Mouse (Mus musculus) left cerebral cortex, postnatal 25 days (tissue): Measurements from ENCODE around the gene Zfp446. TPM values are rescaled to one million over a fixed set of nuclear protein-coding genes. Genes with fewer than 3 reads are reported as not detected.
A peak's percentile ranks its signal among the peaks of the same experiment; 100 is the strongest.

Experiments used
- DNase-seq, 2 experiments: peaks; one replicate each; pipeline ENCODE4 v3.0.0; 2022; ENCODE audit warnings: low spot score in 2 of 2, mixed read lengths in 1 of 2
- intact Hi-C: fragments of 180-260 bp; cut with DNase I; formaldehyde crosslinking; loops from one replicate; pipeline ENCODE4 v1.15.1; 2025
- total RNA-seq, 2 experiments: library from RNA; stranded (reverse); gene quantifications; 2 replicates each; pipeline ENCODE4 v1.2.3; 2021

The Zfp446 gene
- total RNA-seq, 2 experiments from 2014 or later, result 7.6 to 9.0 TPM

DNA sequence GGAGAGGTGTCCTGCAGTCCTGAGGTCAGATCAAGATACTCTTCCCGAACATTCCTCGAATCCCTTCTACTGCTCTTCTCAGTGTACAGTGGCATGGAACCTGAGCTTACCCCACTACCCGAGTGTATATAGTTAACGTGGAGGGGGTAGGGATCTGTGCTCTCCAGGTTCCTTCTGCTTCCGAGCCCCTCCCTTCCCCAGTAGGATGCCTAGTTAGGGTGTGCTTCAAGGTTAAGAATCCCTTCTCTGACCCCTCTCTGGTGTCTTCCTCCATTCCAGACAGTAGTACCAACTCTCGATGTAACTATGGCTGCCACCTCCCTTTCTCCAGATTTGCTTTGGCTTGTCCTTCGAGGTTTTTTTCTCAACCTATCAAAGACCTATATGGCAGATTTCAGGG is 2.6 kb downstream of the Zfp446 start:
- DNase-seq, result no peak
- intact Hi-C loops, result no loop called here

DNA sequence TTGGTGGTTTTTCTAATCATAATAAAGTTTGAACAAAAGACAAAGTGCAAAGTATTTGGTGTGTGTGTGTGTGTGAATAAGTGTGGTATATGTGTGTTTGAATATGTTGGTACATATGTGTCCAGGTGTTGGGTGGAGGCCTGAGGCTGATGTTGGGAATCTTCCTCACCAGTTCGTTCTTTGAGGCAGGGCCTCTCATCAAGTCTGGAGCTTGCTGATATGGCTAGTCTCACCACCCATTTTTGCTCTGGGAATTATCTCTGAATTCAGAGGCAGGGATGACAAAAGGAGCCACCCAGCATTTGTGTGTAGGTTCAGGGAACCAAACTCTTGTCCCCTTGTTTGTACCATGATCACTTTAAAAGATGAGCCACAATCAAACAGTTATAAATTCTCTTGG is 8.1 kb downstream of the Zfp446 start:
- intact Hi-C loops, result no loop called here
- DNase-seq, result no peak

DNA sequence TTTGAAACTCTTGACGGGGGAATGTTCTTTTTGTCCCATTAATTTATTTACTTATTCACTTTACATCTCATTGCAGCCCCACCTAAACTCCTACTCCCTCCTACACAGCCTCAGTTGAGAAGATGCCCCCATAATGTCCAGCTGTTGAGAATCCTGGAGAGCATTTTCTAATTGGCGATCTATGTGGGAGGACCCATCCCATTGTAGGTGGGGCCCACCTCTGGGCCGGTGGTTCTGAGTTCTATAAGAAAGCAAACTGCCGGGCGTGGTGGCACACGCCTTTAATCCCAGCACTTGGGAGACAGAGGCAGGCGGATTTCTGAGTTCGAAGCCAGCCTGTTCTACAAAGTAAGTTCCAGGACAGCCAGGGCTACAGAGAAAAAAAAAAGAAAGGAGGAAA is 9.3 kb downstream of the Zfp446 start:
- intact Hi-C loops, result no loop called here

DNA sequence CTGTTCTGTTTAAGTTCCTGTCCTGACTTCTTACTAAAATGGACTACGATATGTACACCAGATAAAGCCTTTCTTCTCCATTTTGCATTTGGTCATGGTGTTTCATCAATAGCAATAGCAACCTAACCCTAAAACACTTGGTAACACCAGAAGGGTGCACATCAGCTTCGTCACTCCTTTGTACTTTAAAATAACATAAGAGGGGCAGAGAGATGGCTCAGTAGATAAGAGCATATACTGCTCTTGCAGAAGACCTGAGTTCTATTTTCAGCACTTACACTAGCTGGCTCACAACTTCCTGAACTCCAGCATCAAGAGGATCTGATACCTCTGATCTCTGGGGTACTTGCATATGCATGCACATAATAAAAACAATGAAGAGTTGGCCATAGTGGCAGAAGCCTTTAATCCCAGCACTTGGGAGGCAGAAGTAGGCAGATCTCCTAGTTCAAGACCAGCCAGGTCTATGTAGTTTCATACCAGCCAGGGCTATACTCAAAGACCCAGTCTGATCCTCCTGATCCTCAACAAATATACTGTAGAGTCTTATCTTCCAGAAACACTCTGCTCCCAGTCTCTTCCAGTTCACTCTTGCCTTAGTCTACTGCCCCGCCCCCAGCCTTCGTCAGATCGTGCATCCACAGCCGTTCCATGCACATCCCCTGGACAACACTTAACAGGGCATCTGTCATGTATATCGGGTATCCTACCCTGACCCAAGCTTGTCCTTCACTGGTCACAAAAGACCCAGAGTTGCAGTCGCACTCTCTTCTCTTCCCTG is 10.0 kb downstream of the Zfp446 start:
- DNase-seq, result no peak
- intact Hi-C loops, result no loop called here

More for the DNA sequence above, 9.3 kb downstream of the Zfp446 start:
- no peak for DNase-seq

DNA sequence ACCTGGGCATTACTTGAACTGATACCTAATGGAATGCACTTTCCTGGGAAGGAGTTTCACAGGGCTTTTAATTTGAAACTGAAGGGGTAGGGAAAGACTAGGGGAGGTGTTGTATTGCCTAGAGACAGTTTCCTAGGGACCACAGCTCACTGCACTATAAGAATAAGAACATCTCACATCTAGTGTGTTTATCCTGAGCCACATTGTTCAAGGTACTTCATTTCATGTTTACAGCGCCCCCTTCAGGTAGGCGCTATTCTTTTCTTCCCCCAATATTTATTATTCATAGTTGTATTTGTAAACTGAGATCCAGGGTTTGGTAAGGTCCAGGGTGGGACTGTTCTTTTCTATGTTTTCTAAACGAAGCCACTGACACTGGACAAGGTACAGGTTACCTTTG is 14.6 kb downstream of the Zfp446 start:
- intact Hi-C loops, result no loop called here
- DNase-seq, result no peak

DNA sequence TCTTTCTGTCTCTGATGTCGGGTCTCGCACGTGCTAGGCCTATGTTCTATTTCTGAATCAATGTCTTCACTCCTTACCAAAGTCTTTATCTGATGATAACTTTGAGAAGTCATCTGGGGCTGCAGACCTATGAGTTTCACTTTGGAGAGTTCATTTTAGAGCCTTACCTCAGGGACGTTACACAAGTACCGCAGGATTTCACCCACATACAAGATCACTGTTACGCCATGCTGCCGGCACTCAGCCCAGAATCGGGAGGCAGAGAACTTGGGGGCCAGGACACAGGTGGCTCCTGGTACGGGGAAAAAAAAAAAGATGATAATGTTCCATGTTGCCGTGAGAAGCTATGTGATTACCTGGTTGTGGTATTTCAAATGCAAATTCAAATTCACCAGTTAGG is 15.5 kb downstream of the Zfp446 start:
- no peak for DNase-seq
- intact Hi-C loops, result no loop called here

DNA sequence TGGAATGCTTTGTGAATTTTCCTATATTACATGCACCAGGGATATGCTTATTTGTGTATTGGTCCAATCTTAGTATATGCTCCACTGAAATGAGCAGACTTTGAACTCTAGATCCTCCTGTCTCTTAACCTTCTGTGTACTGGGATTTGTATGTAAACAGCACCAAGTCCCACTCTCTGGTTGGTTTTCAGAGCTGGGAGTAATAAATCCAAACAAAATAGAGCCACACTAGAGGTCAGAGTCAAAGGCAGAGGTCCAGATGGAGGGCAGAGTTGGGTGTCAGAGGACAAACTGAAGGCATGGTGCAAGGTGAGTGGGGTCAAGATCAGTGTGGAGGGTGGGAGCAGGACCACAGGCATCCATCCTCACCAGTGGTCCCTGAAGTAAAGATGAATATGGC is 18.2 kb downstream of the Zfp446 start:
- DNase-seq, result no peak
- intact Hi-C loops, result no loop called here

DNA sequence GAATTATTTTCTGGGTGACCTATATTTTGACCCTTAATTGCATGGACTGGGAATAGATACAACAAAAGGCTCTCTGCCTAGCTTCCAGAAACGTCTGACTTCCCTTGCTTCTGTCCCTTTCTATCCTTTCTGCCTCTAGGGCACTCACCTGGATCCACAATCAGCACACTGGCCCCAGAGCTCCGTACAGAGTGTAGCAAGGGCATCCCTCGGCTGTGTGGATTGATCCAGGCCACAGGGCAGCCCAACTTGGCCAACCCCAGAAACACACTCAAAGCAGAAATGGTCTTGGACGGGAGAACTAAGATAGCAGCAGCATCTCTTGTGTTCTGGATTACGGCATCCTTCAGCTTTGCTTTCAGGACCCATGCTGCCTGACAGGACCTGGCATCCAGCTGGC is 19.6 kb downstream of the Zfp446 start:
- intact Hi-C loops, result no loop called here
- no peak for DNase-seq

DNA sequence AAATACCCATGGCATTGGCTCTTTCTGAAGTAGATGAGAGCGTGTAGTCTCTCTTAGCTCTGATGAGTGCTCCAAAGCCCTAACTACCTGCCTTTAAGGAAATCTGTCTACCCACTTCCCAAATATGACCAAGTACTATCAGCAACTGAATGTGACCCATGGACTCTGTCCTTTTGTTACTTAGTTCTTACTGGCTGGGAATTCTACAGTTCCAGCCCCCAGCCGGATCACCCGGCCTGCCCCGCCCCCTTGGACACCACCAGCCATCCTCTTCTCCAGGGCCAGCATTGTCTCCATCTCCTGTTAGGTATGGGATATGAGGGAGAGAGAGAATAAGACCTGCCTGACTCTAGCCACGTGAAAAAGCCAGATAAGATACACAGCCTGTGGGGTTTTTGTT is 20.4 kb downstream of the Zfp446 start, which contains the start of gene Slc27a5:
Slc27a5 (minus strand) TSS at position 140 of the 400 bp plus-strand sequence.
- no peak for DNase-seq
- intact Hi-C loops, result no loop called here

DNA sequence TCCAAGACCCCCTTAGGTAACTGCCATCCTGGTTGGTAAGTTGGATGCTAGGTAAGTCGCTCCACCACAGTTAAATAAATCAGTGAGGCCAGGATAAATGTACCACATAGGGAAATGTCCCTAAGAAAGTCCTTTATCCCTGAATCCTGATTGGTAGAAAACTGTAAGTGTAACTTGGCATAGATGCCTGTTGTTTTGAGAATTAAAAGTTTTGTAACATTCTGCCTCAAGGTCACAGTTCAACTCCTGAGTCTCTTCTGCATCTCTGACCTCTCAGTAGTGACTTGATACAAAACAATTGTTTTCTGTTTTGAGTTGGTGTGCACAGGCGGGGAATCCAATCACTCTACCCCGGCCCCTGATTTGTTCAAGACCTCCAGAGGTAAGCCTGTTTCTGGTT is 21.2 kb downstream of the Zfp446 start, which contains the start of gene Trim28:
Trim28 (plus strand) TSS at position 264 of the 400 bp plus-strand sequence.
- DNase-seq, result no peak
- intact Hi-C loops, result no loop called here

DNA sequence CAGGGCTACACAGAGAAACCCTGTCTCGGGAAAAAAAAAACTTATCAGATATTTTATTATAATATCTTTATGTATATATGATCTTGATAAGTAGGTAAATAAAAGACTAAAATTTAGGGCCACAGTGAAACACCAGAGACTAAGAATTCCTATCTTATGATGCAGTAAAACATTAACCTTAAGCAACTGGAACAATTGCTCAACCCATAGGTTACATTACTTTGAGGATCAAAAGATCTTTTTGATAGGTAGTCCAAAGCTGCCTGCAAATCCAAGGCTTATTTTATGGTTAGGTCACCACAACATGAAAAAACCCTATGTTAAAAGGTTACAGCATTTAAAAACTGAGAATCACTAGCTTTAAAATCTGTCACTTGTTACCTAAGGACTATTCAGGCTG is 23.9 kb downstream of the Zfp446 start:
- DNase-seq, result no peak
- intact Hi-C loops, result no loop called here

DNA sequence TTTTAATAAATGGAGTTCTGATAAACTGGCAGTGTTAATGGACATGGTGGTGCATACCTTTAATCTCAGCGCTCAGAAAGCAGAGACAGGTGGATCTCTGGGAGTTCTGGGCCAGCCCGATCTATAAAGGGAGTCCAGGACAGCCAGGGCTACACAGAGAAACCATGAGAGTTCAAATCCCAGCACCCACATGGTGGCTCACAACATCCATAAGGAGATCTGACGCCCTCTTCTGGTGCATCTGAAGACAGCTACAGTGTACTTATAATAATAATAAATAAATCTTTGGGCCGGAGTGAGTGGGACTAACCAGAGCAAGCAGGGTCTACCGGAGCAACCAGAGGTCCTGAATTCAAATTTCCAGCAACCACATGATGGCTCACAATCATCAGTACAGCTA is 25.7 kb downstream of the Zfp446 start:
- intact Hi-C loops, result no loop called here
- DNase-seq, result no peak

DNA sequence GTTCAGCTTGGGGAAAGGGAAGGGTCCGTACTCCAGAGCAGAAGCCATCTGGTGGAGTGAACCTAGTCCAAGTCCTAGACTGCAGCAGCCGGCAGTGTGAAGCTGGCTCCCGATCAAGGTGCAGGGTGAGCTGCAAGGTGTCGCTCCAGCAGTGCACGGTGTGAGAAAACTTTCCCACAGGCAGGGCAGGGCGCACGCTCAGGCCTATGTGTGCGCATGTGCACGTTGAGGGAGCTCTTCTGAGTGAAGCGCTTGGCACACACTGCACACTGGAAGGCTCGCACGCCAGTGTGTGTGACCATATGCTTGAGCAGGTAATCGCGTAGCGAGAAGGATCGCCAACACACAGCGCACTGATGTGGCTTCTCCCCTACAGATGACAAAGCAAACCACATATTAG is 28.4 kb downstream of the Zfp446 start:
- intact Hi-C loops, result loop anchor here (5.0 kb wide), 1 partner anchor 84 kb away; the partner anchor contains the start of gene Rps5
- no peak for DNase-seq

DNA sequence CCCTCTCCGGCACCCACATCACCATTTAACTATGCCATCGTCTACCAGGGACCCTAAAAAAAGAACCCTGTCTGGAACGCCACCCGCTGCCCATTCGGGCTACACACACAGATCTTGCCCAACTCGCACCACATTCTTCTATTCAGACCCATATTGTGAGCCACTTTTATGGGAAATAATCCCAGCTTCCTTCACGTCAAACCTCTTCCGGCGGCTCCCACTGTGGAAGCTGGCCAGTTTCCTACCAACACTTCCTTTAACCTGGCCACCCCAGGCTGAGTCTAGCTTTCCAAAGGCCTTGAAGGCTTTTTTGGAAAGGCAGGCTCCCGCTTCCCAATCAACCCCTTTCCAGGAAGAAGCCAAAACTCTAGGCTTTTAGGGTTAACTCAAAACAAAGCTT is 28.9 kb downstream of the Zfp446 start:
- intact Hi-C loops, result loop anchor here (5.0 kb wide), 1 partner anchor 84 kb away; the partner anchor contains the start of gene Rps5
- DNase-seq, result no peak

DNA sequence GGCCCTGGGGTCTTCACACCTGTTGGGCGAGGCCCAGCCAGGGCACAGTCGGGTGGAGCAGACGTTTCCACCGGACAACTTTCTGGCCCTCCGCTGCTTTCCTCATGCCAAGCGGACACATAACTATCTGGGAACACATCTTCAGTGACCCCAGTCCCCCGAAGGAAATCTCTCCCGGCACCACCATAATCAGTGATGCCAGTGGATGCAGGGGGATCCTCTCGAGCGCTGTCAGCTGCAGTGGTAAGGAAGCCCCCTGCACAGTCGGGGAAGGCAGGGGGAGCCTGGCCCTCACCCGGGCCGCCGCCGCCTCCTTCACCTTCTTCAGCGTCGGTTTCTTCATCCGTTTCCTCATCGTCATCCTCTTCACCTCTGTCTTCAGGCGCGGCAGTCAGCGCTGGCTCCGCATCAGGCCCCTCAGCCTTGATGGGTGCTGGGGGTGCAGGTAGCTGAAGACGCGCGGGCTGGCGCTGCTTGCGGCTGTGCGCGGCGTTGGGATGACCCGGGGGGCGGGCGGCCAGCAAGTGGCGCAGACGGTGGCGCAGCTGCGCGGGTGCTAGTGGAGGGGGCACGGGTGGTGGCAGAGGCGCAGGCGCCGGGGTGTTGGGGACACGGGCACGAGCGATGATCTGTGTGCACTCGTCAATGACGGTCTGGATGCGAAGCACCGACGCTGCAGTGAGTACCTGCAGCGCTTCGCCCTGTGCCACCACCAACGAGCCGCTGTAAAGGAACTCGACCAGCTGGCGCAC is 29.9 kb downstream of the Zfp446 start:
- intact Hi-C loops, result loop anchor here (2.0 to 5.0 kb wide), 3 partner anchors 17 to 85 kb away; partner anchors contain the start of gene Rps5
- no peak for DNase-seq

DNA sequence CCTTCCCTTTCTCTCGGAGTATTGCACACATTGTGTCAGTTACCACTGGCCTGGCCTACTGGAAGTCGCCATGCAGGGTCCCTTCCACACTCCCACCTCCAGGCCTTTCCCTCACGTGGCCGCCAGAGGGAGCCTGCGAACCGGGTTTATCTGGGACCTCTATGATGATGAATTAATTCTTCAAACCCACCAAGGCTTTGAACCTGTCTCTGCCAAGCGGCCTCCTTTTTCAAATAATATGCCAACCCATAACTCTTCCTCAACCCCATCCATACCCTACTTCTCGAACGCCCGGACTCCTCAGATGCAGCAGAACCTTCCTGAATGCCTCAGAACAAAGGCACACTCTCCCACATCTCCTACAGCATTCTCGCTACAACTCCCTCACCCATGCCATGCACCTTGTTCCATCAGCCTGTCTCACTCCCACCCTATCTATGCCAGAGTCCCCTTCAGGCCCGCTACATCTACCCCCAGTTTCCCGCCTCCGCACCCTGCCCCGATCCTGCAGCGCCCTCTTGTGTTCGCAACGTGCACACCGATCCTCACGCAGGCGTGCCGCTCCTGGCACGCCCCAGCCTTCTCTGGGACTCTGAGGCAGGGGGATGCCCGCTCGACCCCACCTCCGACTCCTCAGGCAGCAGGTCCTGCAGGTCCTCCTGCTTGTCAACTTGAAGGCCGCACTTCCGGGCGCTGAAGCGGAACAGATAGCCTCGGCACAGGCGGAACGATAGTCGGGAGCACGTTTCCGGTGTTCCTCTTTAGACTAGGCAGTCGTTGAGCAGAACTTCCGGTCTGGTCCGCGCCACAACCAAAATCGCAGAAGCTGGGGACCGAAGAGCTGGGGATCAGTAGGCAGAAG is 31.7 kb downstream of the Zfp446 start:
- peak; percentile 94 to 95 for DNase-seq
- intact Hi-C loops, result loop anchor here (1.0 to 5.0 kb wide), 4 partner anchors 15 to 87 kb away; partner anchors contain the start of gene Rps5

DNA sequence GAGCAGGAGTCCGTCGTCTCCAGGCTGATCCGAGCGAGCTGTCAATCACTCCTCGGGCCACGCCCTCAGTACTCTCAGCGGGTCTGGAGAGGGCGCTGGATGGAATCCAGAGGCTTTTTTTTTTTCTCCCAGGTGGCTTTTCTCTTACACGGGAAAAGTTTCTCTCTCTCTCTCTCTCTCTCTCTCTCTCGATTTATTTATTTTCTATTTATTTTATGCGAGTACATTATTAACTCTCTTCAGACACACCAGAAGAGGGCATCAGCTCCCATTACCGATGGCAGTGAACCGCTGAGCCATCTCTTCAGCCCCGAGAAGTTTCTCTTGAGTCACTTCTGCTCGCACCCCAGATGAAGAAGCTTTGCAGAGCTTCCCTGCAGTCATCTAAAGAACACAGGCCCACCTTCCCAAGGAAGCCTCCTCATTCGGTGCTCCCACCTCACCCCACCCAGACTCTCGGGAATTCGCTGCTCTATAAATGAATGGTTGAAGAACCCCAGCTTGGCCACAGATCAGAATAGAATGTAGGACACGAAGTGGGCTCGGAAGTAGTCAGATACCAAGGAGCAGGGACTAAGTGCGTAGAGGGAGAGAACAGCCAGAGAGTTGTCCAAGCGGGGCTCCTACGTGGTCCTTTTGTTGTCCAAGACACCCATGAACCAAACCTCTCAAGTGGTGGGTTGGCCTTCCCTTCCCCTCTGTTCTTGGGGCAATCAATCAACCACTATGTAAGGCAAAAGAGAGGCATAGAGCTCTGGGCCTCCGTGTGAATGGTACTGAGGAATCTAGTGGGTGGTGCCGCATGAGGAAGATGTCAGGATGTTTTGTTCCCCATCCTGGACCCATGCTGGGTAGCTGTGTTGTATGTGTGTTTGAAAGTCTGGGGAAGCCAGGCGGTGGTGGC is 32.6 kb downstream of the Zfp446 start, which contains the start of gene Zbtb45:
Zbtb45 (minus strand) TSS at position 30 of the 904 bp plus-strand sequence.
- intact Hi-C loops, result no loop called here
- no peak for DNase-seq

DNA sequence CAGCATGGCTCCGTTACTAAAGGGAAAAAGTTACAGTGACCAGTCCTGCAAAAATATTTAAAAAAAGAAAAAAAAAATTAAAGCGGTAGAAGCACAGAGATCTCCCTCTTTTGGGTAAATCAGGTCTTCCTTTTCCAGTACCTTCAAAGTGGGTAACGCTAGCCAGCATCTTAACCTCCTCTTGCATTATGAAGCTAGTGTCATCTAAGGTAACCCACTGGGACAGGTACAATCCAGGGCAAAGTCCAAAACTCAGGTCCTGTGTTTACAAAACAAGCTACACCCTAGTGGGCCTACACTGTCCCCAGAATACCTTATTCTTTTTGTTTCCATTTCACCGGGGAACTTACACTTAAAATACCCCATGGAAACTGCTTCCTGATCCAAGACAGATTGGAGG is 36.0 kb downstream of the Zfp446 start:
- no peak for DNase-seq
- intact Hi-C loops, result no loop called here
